Mouse (Mus musculus) hindbrain, postnatal 0 days (tissue): ENCODE results near the gene Trim27. TPM values are rescaled to one million over a fixed set of nuclear protein-coding genes. Genes with fewer than 3 reads are reported as not detected.
A peak's percentile ranks its signal among the peaks of the same experiment; 100 is the strongest.

ENCODE experiments used
- ATAC-seq: fragments of 200-750 bp; cut with Nextera tagmentation; 2 replicates; pipeline ENCODE4 v1.8.0; 2017; ENCODE audit warnings: mild to moderate bottlenecking, moderate TSS enrichment, moderate library complexity
- DNase-seq: peaks from one replicate; pipeline ENCODE4 v3.0.0-alpha.2; 2015; ENCODE audit warnings: low spot score
- H3K27ac ChIP-seq: fragments of 300-500 bp; sonication (generic); 2 replicates; pipeline ENCODE4 v1.5.1; 2014; ENCODE audit warnings: mild to moderate bottlenecking
- H3K27me3 ChIP-seq: fragments of 300-500 bp; sonication (generic); 2 replicates; pipeline ENCODE4 v1.6.1; 2014; ENCODE audit warnings: low read length, mixed read lengths; ENCODE audit not compliant: insufficient read depth
- H3K36me3 ChIP-seq: fragments of 300-500 bp; sonication (generic); 2 replicates; pipeline ENCODE4 v1.6.1; 2014; ENCODE audit warnings: low read length, mixed read lengths; ENCODE audit not compliant: insufficient read depth
- H3K4me1 ChIP-seq: fragments of 300-500 bp; sonication (generic); 2 replicates; pipeline ENCODE4 v1.6.1; 2014; ENCODE audit warnings: antibody characterized with exemption, low read length, mixed read lengths; ENCODE audit not compliant: insufficient read depth
- H3K4me2 ChIP-seq: fragments of 300-500 bp; sonication (generic); 2 replicates; pipeline ENCODE4 v1.6.1; 2014; ENCODE audit warnings: low read depth, mild to moderate bottlenecking, low read length, moderate library complexity, mixed read lengths
- H3K4me3 ChIP-seq: fragments of 300-500 bp; sonication (generic); 2 replicates; pipeline ENCODE4 v1.5.1; 2014; ENCODE audit warnings: low read length
- H3K9ac ChIP-seq: fragments of 300-500 bp; sonication (generic); replicated peaks from 2 replicates; pipeline ENCODE4 v1.6.1; 2014; ENCODE audit warnings: mild to moderate bottlenecking, low read length, moderate library complexity, mixed read lengths
- H3K9me3 ChIP-seq: fragments of 300-500 bp; sonication (generic); 2 replicates; pipeline ENCODE4 v1.6.1; 2016; ENCODE audit warnings: low read length, mixed read lengths
- CTCF ChIP-seq: IDR thresholded peaks from 2 replicates; pipeline ENCODE4 v1.5.1; 2016; ENCODE audit warnings: antibody characterized with exemption, control low read depth, low read depth
- whole genome bisulfite sequencing: fragments of 180-500 bp; shearing (Covaris S2); extraction: QIAGEN DNeasy Blood & Tissue Kit; methylation state at CpG from one replicate; pipeline ENCODE4 v1.1.7; 2014; 5-methylcytosine and 5-hydroxymethylcytosine counted together
- polyA plus RNA-seq: library from polyadenylated mRNA; unstranded; fragments of >200 nt; fragmentation: Nextera tagmentation; extraction: Ambion mirVana; gene quantifications from 2 replicates; pipeline ENCODE4 v1.2.1, GENCODE M21; 2015
- total RNA-seq: library from RNA; depleted of rRNA; stranded (reverse); fragments of >200 nt; gene quantifications from 2 replicates; pipeline ENCODE4 v1.2.3, GENCODE M21; 2014

Trim27 gene
- total and polyA plus RNA-seq, 2 experiments from 2014 or later: 68.3 to 84.9 TPM

DNA sequence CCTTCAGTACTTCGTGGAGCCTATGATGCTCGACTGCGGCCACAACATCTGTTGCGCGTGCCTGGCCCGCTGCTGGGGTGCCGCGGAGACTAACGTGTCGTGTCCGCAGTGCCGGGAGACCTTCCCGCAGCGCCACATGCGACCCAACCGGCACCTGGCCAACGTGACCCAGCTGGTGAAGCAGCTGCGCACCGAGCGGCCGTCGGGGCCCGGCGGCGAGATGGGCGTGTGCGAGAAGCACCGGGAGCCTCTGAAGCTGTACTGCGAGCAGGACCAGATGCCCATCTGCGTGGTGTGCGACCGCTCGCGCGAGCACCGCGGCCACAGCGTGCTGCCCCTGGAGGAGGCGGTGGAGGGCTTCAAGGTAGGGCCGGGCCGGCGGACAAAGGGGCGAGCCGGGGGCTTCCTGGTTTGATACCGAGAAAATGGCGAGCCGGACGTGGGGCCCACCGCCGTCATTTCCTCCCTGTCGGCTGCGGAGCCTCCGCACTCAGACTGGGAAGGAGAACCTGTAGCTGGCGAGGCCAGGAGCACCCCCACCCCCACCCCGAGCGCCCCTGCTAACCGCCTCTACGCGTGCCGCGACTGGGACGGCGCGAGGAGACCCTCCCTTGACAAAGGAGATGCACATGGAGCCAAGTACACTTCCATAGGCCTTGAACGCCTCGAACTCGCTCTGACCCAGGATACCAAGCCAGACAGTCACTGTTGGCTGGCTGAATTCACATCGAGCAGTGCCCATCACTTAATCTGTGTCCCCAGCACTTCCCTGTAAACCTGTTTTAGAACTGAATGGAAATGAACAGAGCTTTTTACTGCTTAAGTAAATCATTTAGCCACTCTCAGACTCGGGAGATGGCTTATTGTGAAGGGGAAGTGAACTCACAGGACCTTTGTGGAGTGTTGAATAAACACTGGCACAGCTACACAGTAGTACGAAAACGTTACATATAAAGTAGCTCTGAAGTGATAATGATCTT is 1.6 kb downstream of the Trim27 start:
- ATAC-seq (peak; percentile 66), DNase-seq (peak; percentile 68)
- no peaks in the 10 kb centered on the region for H3K27me3 ChIP-seq
- H3K27ac ChIP-seq: peak overlapping the region; percentile 91
- H3K9ac ChIP-seq: peak overlapping the region; percentile 87
- H3K4me3 ChIP-seq: peak overlapping the region; percentile 99
- TF ChIP-seq CTCF: no peak; the same call in 1 of the 2 replicates
- no peaks in the 10 kb centered on the region for H3K9me3 ChIP-seq
- WGBS: 2% methylated on average over 66 of the region's 71 CpGs
- peaks cover 25% of the 10 kb centered on the region for H3K36me3 ChIP-seq
- H3K4me1 ChIP-seq: peaks cover 14% of the 10 kb centered on the region; the same call in 1 of the 2 replicates
- H3K4me2 ChIP-seq: peak overlapping the region; percentile 85

DNA sequence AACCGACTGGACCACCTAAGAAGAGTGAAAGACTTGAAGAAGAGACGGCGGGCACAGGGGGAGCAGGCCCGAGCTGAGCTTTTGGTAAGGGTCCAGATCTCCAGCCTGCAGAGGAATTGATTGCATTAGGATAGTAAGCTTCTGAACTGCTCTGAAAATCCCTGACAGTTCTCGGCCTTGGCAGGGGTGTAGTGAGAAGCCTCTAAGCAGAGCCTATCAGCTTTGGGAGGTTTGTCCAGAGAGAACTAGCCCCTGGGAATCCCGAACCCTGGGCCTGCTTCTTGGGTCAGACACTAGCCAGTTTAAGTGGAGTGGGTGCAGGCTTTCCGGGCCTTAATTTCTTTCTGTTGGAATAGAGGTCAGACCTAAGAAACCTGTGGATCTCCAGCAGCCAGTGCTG is 2.8 kb downstream of the Trim27 start:
- H3K9ac ChIP-seq: 0 out of 2 replicates have a peak overlapping the region, but pooled peaks have one; percentile 1
- peaks cover 14% of the 10 kb centered on the region; the same call in 1 of the 2 replicates for H3K4me1 ChIP-seq
- H3K27ac ChIP-seq: no peak overlapping the region
- H3K27me3 ChIP-seq: no peaks in the 10 kb centered on the region
- no peaks in the 10 kb centered on the region for H3K9me3 ChIP-seq
- no peak for TF ChIP-seq CTCF
- peak overlapping the region; percentile 85 for H3K4me2 ChIP-seq
- DNase-seq: no peak
- H3K4me3 ChIP-seq: peak overlapping the region; percentile 6; the same call in 1 of the 2 replicates
- H3K36me3 ChIP-seq: peaks cover 31% of the 10 kb centered on the region
- ATAC-seq: no peak
- WGBS: 67% methylated on average over 7 of the region's 7 CpGs

DNA sequence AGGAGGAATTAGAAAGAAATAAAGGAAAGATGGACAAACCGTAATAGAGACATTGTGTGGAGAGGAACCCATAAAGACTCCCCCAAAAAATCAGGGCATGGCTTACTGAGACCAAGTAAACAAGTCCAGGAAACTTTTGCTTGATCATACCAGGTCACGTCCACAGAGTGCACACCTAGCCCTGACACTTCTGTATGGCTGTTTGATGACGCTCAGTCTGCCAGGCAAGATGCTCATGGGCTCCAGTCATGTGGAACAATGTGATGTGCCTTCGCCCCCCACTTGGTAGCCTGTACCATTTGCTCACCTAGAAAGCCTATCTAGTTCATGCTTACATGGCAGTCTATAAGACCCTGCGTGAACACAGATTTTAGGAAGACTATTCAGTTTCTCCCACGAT is 3.8 kb downstream of the Trim27 start:
- ATAC-seq (no peak), DNase-seq (no peak)
- Histone ChIP-seq H3K27ac (no peak overlapping the region), H3K4me1 (peaks cover 14% of the 10 kb centered on the region; the same call in 1 of the 2 replicates), H3K4me2 (no peak overlapping the region), H3K9me3 (no peaks in the 10 kb centered on the region), H3K4me3 (no peak overlapping the region), H3K36me3 (peaks cover 34% of the 10 kb centered on the region), H3K27me3 (no peaks in the 10 kb centered on the region), H3K9ac (no peak overlapping the region)
- 91% methylated on average over 6 of the region's 6 CpGs for WGBS
- no peak for TF ChIP-seq CTCF

DNA sequence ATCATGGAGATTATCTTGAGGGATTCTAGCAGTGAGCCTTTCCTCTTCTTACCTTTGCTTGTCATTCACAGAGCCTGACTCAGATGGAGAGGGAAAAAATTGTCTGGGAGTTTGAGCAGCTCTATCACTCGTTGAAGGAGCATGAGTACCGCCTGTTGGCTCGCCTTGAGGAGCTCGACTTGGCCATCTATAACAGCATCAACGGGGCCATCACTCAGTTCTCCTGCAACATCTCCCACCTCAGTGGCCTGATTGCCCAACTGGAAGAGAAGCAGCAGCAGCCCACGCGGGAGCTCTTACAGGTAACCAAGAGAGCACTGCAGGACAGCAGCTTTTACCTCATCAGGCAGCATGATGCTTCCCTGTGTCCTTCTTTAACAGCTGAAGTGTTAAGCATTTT is 4.4 kb downstream of the Trim27 start:
- 95% methylated on average over 7 of the region's 7 CpGs for WGBS

DNA sequence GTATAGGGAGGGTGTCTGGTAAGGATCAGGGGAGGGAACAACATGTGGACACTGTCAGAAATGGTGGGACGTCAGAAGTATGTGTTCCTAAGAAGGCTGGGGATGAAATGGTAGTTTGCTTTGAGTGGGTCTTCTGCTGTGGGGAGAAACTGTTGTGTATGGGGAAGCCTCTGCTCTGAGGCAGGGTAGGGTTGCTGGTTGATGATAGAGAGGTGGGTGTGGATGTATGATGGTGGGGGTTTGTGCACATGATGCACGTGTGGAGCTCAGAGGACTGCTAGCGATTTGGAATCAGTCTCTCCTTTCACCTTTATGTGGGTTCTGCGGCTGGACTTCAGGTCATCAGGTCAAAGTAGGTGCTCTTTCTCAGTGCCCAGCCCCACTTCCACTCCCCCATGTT is 6.3 kb downstream of the Trim27 start:
- no peak for DNase-seq

More for the DNA sequence above, 4.4 kb downstream of the Trim27 start:
- Histone ChIP-seq H3K9ac (no peak overlapping the region), H3K27me3 (no peaks in the 10 kb centered on the region), H3K4me2 (no peak overlapping the region), H3K9me3 (no peaks in the 10 kb centered on the region), H3K4me1 (peaks cover 14% of the 10 kb centered on the region; the same call in 1 of the 2 replicates), H3K4me3 (no peak overlapping the region), H3K27ac (no peak overlapping the region), H3K36me3 (peaks cover 40% of the 10 kb centered on the region)
- ATAC-seq (no peak), DNase-seq (no peak)
- TF ChIP-seq CTCF: no peak

DNA sequence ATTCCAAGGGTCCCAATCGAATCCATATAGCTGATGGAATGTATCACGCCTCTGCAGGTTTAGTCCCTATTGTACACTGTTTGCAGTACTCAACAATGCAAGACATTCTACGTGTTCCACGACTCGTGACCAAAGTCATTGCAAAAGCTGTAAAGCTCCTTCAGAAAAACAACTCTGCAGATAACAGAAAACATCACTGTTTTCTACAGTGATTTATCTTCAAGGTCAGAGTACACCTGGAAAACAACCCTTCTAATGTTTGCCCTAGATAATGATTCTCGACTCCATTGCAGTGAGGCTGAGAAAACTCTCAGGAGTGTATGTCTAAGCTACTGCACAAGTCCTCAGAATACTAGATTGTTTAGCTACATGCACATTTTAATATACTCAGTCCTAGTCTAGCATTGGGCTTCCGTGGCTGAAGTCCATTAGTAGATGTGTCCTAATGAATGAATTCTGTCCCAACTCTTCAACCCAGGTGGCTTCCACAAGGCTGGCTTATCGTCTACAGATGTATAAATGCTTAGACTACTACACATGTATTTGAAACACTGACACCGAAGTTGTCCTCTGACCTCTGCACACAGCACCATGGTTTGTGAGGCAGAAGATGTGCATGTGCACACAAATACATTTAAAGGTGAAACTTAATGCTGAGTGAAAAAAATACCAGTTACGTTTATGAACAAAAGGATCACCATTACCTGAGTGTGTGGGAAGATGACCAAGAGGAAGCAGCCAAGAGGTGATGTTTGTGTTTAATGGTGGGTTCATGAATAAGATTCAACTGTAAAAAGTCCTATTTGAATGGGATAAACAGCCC is 16.4 kb downstream of the Trim27 start:
- Histone ChIP-seq H3K4me2 (no peak overlapping the region), H3K4me3 (no peak overlapping the region), H3K36me3 (peaks cover 31% of the 10 kb centered on the region), H3K4me1 (no peaks in the 10 kb centered on the region), H3K27ac (no peak overlapping the region), H3K27me3 (no peaks in the 10 kb centered on the region), H3K9ac (no peak overlapping the region), H3K9me3 (no peaks in the 10 kb centered on the region)
- 92% methylated on average over 10 of the region's 10 CpGs for WGBS
- no peak for TF ChIP-seq CTCF
- DNase-seq: no peak
- no peak for ATAC-seq

More for the DNA sequence above, 6.3 kb downstream of the Trim27 start:
- TF ChIP-seq CTCF: no peak
- Histone ChIP-seq H3K4me3 (no peak overlapping the region), H3K4me2 (no peak overlapping the region), H3K9me3 (no peaks in the 10 kb centered on the region), H3K27me3 (no peaks in the 10 kb centered on the region), H3K4me1 (peaks cover 11% of the 10 kb centered on the region; the same call in 1 of the 2 replicates), H3K36me3 (peaks cover 57% of the 10 kb centered on the region), H3K27ac (no peak overlapping the region), H3K9ac (no peak overlapping the region)
- no peak for ATAC-seq
- 93% methylated on average over 4 of the region's 4 CpGs for WGBS
